Mouse (Mus musculus): ENCODE measurements at regions not wholly inside any gene's neighbourhood (a gene's known extent, or its start where the extent isn't known, plus 50 kb on each side); places are given as distances from the start of the nearest gene placed in this dataset.

DNA sequence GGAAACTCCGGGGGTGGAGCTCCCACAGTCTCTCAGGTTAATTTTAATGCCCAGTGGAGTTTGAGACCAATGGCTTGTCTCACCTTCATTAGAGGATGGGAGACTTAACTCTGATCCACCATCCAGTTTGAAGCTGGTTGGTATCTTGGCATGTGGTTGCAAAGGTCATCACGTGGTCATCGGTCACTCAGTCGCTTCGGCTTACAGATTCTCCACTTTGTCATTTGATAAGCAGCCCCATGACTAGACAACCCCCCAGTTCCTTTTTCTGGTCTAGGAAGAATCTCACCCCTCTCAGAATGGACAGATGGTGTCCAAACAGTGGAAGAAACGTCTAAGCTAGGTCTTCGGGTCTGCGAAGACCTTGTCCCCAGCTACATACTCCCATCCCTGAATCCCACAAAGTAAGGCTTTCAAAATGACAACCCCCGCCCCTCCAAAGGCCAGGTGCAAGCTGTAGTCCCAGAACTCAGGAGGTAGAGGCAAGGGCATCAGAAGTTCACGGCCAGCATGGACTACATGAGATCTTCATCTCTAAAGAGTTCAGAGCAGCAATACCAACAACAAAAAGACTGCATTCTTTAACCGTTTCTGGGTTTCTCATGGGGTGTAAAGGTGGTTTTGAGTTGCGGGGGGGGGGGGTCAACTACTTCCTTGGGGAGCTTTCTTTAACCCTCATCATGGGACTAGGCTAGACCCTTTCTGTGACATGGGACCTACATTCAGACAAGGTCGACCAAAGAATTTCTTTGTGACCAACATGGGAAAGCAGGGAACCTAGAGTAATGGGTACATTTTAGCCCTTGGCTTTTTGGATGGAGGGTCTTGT is 60.6 kb upstream of the Cpm start:
- ATAC-seq (ENCODE audit: low FRiP score, low TSS enrichment) (no peak), DNase-seq (ENCODE audit: low spot score) (no peak)
- H3K9ac ChIP-seq (ENCODE audit: low read length) = no peak overlapping the region
- no peak overlapping the region for H3K4me3 ChIP-seq (ENCODE audit: low read depth, low read length)
- H3K4me2 ChIP-seq (replicated peaks; ENCODE audit: low read depth) = no peak overlapping the region
- 0 out of 2 replicates have a peak, but pooled peaks cover 5% of the 10 kb centered on the region for H3K4me1 ChIP-seq (replicated peaks; ENCODE audit: control insufficient read depth, insufficient read depth)
- H3K9me3 ChIP-seq (ENCODE audit: control insufficient read depth, low read length) = no peaks in the 10 kb centered on the region
- H3K27me3 ChIP-seq (ENCODE audit: control insufficient read depth, insufficient read depth, low read length) = no peaks in the 10 kb centered on the region
- TF ChIP-seq CTCF (IDR thresholded peaks at IDR 0.05; ENCODE audit: low read depth) (no peak), EP300 (optimal IDR thresholded peaks at IDR 0.05) (no peak)
- H3K27ac ChIP-seq (replicated peaks) = no peak overlapping the region
- no peaks in the 10 kb centered on the region for H3K36me3 ChIP-seq (ENCODE audit: control insufficient read depth, insufficient read depth, low read length)
- WGBS = 92% methylated on average over 13 of the region's 13 CpGs

DNA sequence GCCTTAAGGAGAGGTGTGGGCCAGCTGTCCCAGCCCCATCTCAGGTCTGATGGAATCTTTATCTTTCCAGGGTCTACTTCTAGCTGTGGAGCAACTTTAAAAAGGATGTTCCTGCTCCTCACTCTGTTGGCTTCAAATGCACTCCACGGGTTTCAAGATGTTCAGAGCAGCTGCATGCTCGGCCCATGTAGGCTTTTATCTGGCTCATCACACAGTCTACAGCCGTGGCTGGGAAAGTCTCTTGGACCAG is 61.2 kb upstream of the Cpm start:
- Histone ChIP-seq H3K27me3 (ENCODE audit: control insufficient read depth, insufficient read depth, low read length) (no peaks in the 10 kb centered on the region), H3K4me2 (replicated peaks; ENCODE audit: low read depth) (no peak overlapping the region), H3K27ac (replicated peaks) (no peak overlapping the region), H3K9me3 (ENCODE audit: control insufficient read depth, low read length) (no peaks in the 10 kb centered on the region), H3K36me3 (ENCODE audit: control insufficient read depth, insufficient read depth, low read length) (no peaks in the 10 kb centered on the region), H3K4me3 (ENCODE audit: low read depth, low read length) (no peak overlapping the region), H3K9ac (ENCODE audit: low read length) (no peak overlapping the region), H3K4me1 (replicated peaks; ENCODE audit: control insufficient read depth, insufficient read depth) (0 out of 2 replicates have a peak, but pooled peaks cover 5% of the 10 kb centered on the region)
- TF ChIP-seq EP300 (optimal IDR thresholded peaks at IDR 0.05) (no peak), CTCF (IDR thresholded peaks at IDR 0.05; ENCODE audit: low read depth) (no peak)
- ATAC-seq (ENCODE audit: low FRiP score, low TSS enrichment) = no peak
- DNase-seq (ENCODE audit: low spot score) = no peak
- WGBS = 91% methylated on average over 3 of the region's 3 CpGs

DNA sequence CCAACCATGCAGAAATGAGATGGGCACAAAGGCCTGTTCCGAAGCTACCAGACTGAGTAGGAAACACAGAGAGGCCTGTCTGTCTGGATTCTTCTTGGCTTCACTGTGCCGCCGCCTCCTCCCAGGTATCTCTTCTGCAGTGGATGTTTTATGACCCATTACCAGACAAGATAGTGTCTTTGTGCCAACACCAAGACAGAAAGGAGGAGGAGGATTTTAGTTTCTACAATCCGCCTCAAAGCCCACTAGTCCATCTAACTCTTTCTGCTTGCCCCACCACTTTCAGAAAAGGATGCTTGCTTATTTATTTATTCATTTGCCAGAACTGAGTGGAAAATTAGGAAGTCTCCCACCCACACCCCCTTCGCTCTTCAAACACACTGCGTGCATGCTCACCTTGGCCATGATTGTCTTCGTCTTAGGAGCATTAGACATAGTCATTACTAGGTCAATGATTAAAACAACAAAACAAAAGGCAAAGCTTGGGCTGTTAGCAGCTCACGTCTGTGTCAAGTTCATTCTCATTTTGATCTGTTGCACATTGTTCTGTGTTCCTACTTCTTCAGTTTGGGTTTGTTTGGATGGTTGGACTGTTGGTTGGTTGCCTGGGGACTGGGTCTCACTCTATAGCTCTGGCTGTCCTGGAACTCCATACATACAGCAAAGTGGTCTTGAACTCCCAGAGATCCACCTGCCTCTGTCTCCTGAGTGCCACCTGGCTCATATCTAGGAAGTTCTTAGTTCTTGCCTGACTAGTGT is 61.7 kb upstream of the Cpm start:
- no peak for TF ChIP-seq EP300 (optimal IDR thresholded peaks at IDR 0.05)
- TF ChIP-seq CTCF (IDR thresholded peaks at IDR 0.05; ENCODE audit: low read depth) = no peak
- no peaks in the 10 kb centered on the region for H3K27me3 ChIP-seq (ENCODE audit: control insufficient read depth, insufficient read depth, low read length)
- no peaks in the 10 kb centered on the region for H3K36me3 ChIP-seq (ENCODE audit: control insufficient read depth, insufficient read depth, low read length)
- 0 out of 2 replicates have a peak, but pooled peaks cover 5% of the 10 kb centered on the region for H3K4me1 ChIP-seq (replicated peaks; ENCODE audit: control insufficient read depth, insufficient read depth)
- H3K4me3 ChIP-seq (ENCODE audit: low read depth, low read length) = no peak overlapping the region
- 88% methylated on average over 8 of the region's 8 CpGs for WGBS
- no peak overlapping the region for H3K9ac ChIP-seq (ENCODE audit: low read length)
- no peaks in the 10 kb centered on the region for H3K9me3 ChIP-seq (ENCODE audit: control insufficient read depth, low read length)
- DNase-seq (ENCODE audit: low spot score) (no peak), ATAC-seq (ENCODE audit: low FRiP score, low TSS enrichment) (no peak)
- H3K27ac ChIP-seq (replicated peaks) = no peak overlapping the region
- no peak overlapping the region for H3K4me2 ChIP-seq (replicated peaks; ENCODE audit: low read depth)

DNA sequence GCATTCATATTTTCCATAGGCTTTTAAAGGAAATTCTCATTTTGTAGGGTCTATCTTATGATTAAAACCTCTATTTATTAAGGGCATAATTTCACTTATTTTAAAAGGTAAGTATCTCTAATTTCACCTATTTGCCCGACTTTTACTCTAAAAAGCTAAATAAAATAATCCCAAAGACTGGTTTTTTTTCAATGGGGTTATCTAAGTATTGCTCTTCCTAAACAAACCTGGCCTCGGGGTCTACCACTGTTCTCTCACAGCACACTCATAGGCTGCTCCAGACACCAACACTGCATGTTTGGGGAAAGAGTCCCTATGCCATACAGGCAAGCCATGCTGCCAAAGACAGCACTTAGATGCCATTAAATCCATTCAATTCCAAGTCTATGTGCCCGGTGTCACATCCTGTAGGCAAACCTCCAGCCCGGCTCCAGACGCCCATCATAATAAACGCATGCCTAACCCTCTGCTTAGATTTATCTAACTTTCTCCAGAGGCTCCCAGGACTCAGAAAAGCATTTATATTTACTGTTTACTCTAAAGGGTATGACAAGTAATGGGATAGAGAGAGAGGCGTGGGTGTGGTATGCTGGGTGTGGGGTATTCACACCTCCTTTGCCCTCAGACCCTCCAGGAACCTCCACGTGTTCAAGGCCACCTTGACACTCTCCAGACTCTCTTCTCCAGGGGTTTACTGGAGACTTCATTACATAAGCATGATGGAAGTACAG is 62.5 kb upstream of the Cpm start:
- no peaks in the 10 kb centered on the region for H3K27me3 ChIP-seq (ENCODE audit: control insufficient read depth, insufficient read depth, low read length)
- H3K4me1 ChIP-seq (replicated peaks; ENCODE audit: control insufficient read depth, insufficient read depth) = 0 out of 2 replicates have a peak, but pooled peaks cover 5% of the 10 kb centered on the region
- no peak overlapping the region for H3K9ac ChIP-seq (ENCODE audit: low read length)
- H3K36me3 ChIP-seq (ENCODE audit: control insufficient read depth, insufficient read depth, low read length) = no peaks in the 10 kb centered on the region
- WGBS = 84% methylated on average over 8 of the region's 8 CpGs
- H3K27ac ChIP-seq (replicated peaks) = no peak overlapping the region
- no peak for ATAC-seq (ENCODE audit: low FRiP score, low TSS enrichment)
- TF ChIP-seq CTCF (IDR thresholded peaks at IDR 0.05; ENCODE audit: low read depth) = no peak
- no peak for DNase-seq (ENCODE audit: low spot score)
- H3K4me2 ChIP-seq (replicated peaks; ENCODE audit: low read depth) = no peak overlapping the region
- H3K4me3 ChIP-seq (ENCODE audit: low read depth, low read length) = no peak overlapping the region
- no peaks in the 10 kb centered on the region for H3K9me3 ChIP-seq (ENCODE audit: control insufficient read depth, low read length)

DNA sequence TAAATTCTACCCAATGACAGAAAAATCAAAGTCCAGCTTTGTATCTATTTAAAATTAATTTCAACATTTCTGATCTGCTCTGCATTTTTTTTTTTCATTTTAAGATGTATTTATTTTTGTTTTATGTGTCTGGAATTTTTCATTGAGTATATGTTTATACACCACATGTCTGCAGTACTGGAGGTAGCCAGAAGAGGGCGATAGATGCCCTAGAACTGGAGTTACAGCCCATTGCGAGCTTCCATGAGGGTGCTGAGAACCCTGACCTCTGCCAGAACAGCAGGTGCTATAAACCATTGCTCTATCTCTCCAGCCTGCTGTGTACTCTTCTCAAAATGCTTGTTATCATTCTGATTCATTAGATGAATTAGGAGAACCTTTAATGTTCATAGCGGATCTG is 63.1 kb upstream of the Cpm start:
- 0 out of 2 replicates have a peak, but pooled peaks cover 3% of the 10 kb centered on the region for H3K4me1 ChIP-seq (replicated peaks; ENCODE audit: control insufficient read depth, insufficient read depth)
- H3K36me3 ChIP-seq (ENCODE audit: control insufficient read depth, insufficient read depth, low read length) = no peaks in the 10 kb centered on the region
- no peak for DNase-seq (ENCODE audit: low spot score)
- TF ChIP-seq EP300 (optimal IDR thresholded peaks at IDR 0.05) (no peak), CTCF (IDR thresholded peaks at IDR 0.05; ENCODE audit: low read depth) (peak; percentile 49)
- no peak overlapping the region for H3K4me3 ChIP-seq (ENCODE audit: low read depth, low read length)
- H3K27me3 ChIP-seq (ENCODE audit: control insufficient read depth, insufficient read depth, low read length) = no peaks in the 10 kb centered on the region
- no peak overlapping the region for H3K4me2 ChIP-seq (replicated peaks; ENCODE audit: low read depth)
- H3K27ac ChIP-seq (replicated peaks) = no peak overlapping the region
- 91% methylated on average over 3 of the region's 3 CpGs for WGBS
- H3K9ac ChIP-seq (ENCODE audit: low read length) = no peak overlapping the region
- ATAC-seq (ENCODE audit: low FRiP score, low TSS enrichment) = no peak
- no peaks in the 10 kb centered on the region for H3K9me3 ChIP-seq (ENCODE audit: control insufficient read depth, low read length)
